ENCODE assay signal across 14 mouse cellular contexts in genomic region chr5:52977826-52978687, GRCm38 (mm10). TPM values are rescaled to one million over a fixed set of nuclear protein-coding genes. Genes with fewer than 3 reads are reported as not detected.
DNase-seq lines count a peak whose midpoint lies in the region; ATAC-seq and TF ChIP-seq lines count a peak whose summit lies in the region.
"Had no signal": no experiment of that assay in that cellular context is flagged by ENCODE, and none has a peak within 500 bp of the region (broad histone marks: within the 10 kb centered on the region; RNA-seq: fewer than 3 reads in every experiment).

No protein-coding gene starts in this region.

- H3K27ac ChIP-seq in kidney, adult 2 months (ENCODE audit: insufficient read depth, low read depth, low read length), result no peak overlapping the region
- H3K27ac ChIP-seq in kidney, embryonic 15.5 days, result no peak overlapping the region
- no peak overlapping the region for H3K27ac ChIP-seq in ES-Bruce4 (ENCODE audit: insufficient read depth, low read length)
- H3K27ac ChIP-seq in lung, embryonic 14.5 days (ENCODE audit: low read depth), result no peak overlapping the region
- H3K27ac ChIP-seq: neural tube, embryonic 13.5 days had no signal

- H3K9me3 ChIP-seq in kidney, embryonic 15.5 days (replicated peaks), result no peaks in the 10 kb centered on the region
- H3K9me3 ChIP-seq in ES-Bruce4 (replicated peaks; ENCODE audit: control insufficient read depth, insufficient read depth, low read length, poor library complexity, severe bottlenecking), result no peaks in the 10 kb centered on the region
- H3K9me3 ChIP-seq in lung, embryonic 14.5 days (ENCODE audit: low read depth, low read length), result no peaks in the 10 kb centered on the region; the same call in 1 of the 2 replicates
- H3K9me3 ChIP-seq: neural tube, embryonic 13.5 days had no signal

- TF ChIP-seq CTCF in kidney, adult 2 months (conservative IDR thresholded peaks at IDR 0.05; ENCODE audit: insufficient read depth, insufficient read length, low read depth, low read length), result peak; percentile 53
- TF ChIP-seq CTCF in ES-Bruce4 (IDR thresholded peaks at IDR 0.05; ENCODE audit: low read depth, low read length), result peak; percentile 36
- TF ChIP-seq CTCF in lung, embryonic 14.5 days (IDR thresholded peaks at IDR 0.05; ENCODE audit: low read depth), result peak; percentile 44

- no peaks in the 10 kb centered on the region for H3K27me3 ChIP-seq in kidney, adult 2 months (replicated peaks; ENCODE audit: control insufficient read depth, insufficient read depth, low read length)
- H3K27me3 ChIP-seq in kidney, embryonic 15.5 days, result no peaks in the 10 kb centered on the region
- H3K27me3 ChIP-seq in ES-Bruce4 (ENCODE audit: control insufficient read depth, insufficient read depth, low read length, poor library complexity, severe bottlenecking), result no peaks in the 10 kb centered on the region
- no peaks in the 10 kb centered on the region for H3K27me3 ChIP-seq in lung, embryonic 14.5 days (ENCODE audit: insufficient read depth, low read length)
- H3K27me3 ChIP-seq: megakaryocyte, embryonic 14.5 days; neural tube, embryonic 13.5 days had no signal

- no peak for TF ChIP-seq POLR2A in kidney, adult 2 months (IDR thresholded peaks at IDR 0.05; ENCODE audit: low read depth, low read length)
- no peak for TF ChIP-seq POLR2A in ES-Bruce4 (IDR thresholded peaks at IDR 0.05; ENCODE audit: insufficient read depth, low read length)

- H3K36me3 ChIP-seq in kidney, adult 2 months (ENCODE audit: control insufficient read depth, insufficient read depth, low read length), result no peaks in the 10 kb centered on the region
- no peaks in the 10 kb centered on the region for H3K36me3 ChIP-seq in kidney, embryonic 15.5 days
- H3K36me3 ChIP-seq in ES-Bruce4 (ENCODE audit: control insufficient read depth, insufficient read depth, low read length, poor library complexity, severe bottlenecking), result no peaks in the 10 kb centered on the region
- H3K36me3 ChIP-seq in lung, embryonic 14.5 days (ENCODE audit: insufficient read depth), result no peaks in the 10 kb centered on the region
- H3K36me3 ChIP-seq: neural tube, embryonic 13.5 days had no signal

- H3K9ac ChIP-seq in kidney, embryonic 15.5 days, result no peak overlapping the region
- no peak overlapping the region for H3K9ac ChIP-seq in ES-Bruce4 (ENCODE audit: low read depth, poor library complexity, severe bottlenecking)
- no peak overlapping the region for H3K9ac ChIP-seq in lung, embryonic 14.5 days
- H3K9ac ChIP-seq: neural tube, embryonic 13.5 days had no signal

- TF ChIP-seq EP300 in ES-Bruce4 (IDR thresholded peaks at IDR 0.05; ENCODE audit: insufficient read depth, low read depth, low read length), result no peak

- ATAC-seq in kidney, embryonic 15.5 days (replicated peaks; ENCODE audit: low FRiP score), result no peak
- ATAC-seq in lung, embryonic 14.5 days (ENCODE audit: insufficient read depth), result no peak
- ATAC-seq: intestine, embryonic 16.5 days had no signal

- H3K4me2 ChIP-seq in kidney, embryonic 15.5 days, result no peak overlapping the region
- no peak overlapping the region for H3K4me2 ChIP-seq in lung, embryonic 14.5 days
- H3K4me2 ChIP-seq: neural tube, embryonic 13.5 days had no signal

- H3K4me3 ChIP-seq in kidney, adult 2 months (ENCODE audit: insufficient read depth, low read depth, low read length), result no peak overlapping the region
- no peak overlapping the region for H3K4me3 ChIP-seq in kidney, embryonic 15.5 days (replicated peaks)
- H3K4me3 ChIP-seq in ES-Bruce4 (ENCODE audit: low read depth, low read length), result no peak overlapping the region
- H3K4me3 ChIP-seq in lung, embryonic 14.5 days (ENCODE audit: low read depth, low read length), result no peak overlapping the region
- H3K4me3 ChIP-seq: erythroblast, embryonic 14.5 days; megakaryocyte, embryonic 14.5 days; neural tube, embryonic 13.5 days had no signal

- no peak for DNase-seq in kidney, adult 2 months
- peak; percentile 30 for DNase-seq in A20 (ENCODE audit: low read depth, low spot score)
- peak; percentile 31 for DNase-seq in lung, embryonic 14.5 days
- no peak for DNase-seq in ovary, postnatal 10 days (ENCODE audit: low spot score)
- DNase-seq in ovary, postnatal 14 days (ENCODE audit: low spot score), result no peak
- DNase-seq in cerebellum, adult 9-10 months, result no peak
- DNase-seq: cerebellum, postnatal 36 days; gastrocnemius, postnatal 14 days had no signal

- peaks cover 9% of the 10 kb centered on the region; the same call in 1 of the 2 replicates for H3K4me1 ChIP-seq in kidney, adult 2 months (ENCODE audit: control insufficient read depth, insufficient read depth, low read length)
- peaks cover 11% of the 10 kb centered on the region; the same call in 1 of the 2 replicates for H3K4me1 ChIP-seq in kidney, embryonic 15.5 days
- H3K4me1 ChIP-seq in ES-Bruce4 (ENCODE audit: control insufficient read depth, insufficient read depth, low read length), result no peaks in the 10 kb centered on the region
- H3K4me1 ChIP-seq in lung, embryonic 14.5 days (ENCODE audit: insufficient read depth), result 0 out of 2 replicates have a peak, but pooled peaks cover 7% of the 10 kb centered on the region
- H3K4me1 ChIP-seq: megakaryocyte, embryonic 14.5 days; neural tube, embryonic 13.5 days had no signal

- 87% methylated on average over 9 of the region's 9 CpGs for WGBS in kidney, adult 2 months
- 84% methylated on average over 9 of the region's 9 CpGs for WGBS in kidney, embryonic 15.5 days
- WGBS in lung, embryonic 14.5 days, result 63% methylated on average over 9 of the region's 9 CpGs

RNA-seq across cellular contexts. Expression of gene Slc34a2, which starts 59.8 kb away (rescaled TPM):
- polyA plus RNA-seq in kidney, adult 2 months (2012; rRNA removed), result 2.9 and 3.1 TPM in 2 replicates
- 0.43 and 0.57 TPM in 2 replicates for polyA plus RNA-seq in kidney, embryonic 15.5 days (2015; fragmentation: Nextera tagmentation; extraction: Ambion mirVana)
- polyA plus RNA-seq in ES-Bruce4 (2011; ENCODE audit: insufficient read depth, insufficient read length, low read depth, missing spikeins), result 1.4 and 1.8 TPM in 2 replicates
- polyA plus RNA-seq in lung, embryonic 14.5 days (2014; fragmentation: Nextera tagmentation; extraction: Ambion mirVana), result 0.67 and 0.83 TPM in 2 replicates
- polyA plus RNA-seq: erythroblast, embryonic 14.5 days had no signal

Comparison
In these comparisons a context has a peak if more than half of its experiments do, and no peak if none do; other contexts are left out.
1. DNase-seq: peak in A20 (single experiment) and lung, embryonic 14.5 days (single experiment); none in kidney, adult 2 months (single experiment), ovary, postnatal 10 days (single experiment), ovary, postnatal 14 days (single experiment) and cerebellum, adult 9-10 months (single experiment).
2. Peak in every context shown above with its lines, with median percentiles within 50 percentile points of each other: CTCF ChIP-seq.